Mouse (Mus musculus) testis, adult 2 months (tissue): Measurements from ENCODE around the gene Olfr1413. TPM values are rescaled to one million over a fixed set of nuclear protein-coding genes. Genes with fewer than 3 reads are reported as not detected.

Experiments
- H3K27ac ChIP-seq: fragments of 200-500 bp; 2 replicates; pipeline ENCODE4 v1.5.1; 2012; ENCODE audit warnings: low read depth, low read length; ENCODE audit not compliant: control insufficient read depth, insufficient read depth
- H3K27me3 ChIP-seq: fragments of 200-500 bp; 2 replicates; pipeline ENCODE4 v1.6.1; 2012; ENCODE audit warnings: mild to moderate bottlenecking, low read length, moderate library complexity; ENCODE audit not compliant: control insufficient read depth, insufficient read depth
- H3K36me3 ChIP-seq: fragments of 200-500 bp; 2 replicates; pipeline ENCODE4 v1.6.1; 2012; ENCODE audit warnings: mild to moderate bottlenecking, low read length; ENCODE audit not compliant: control insufficient read depth, insufficient read depth
- H3K4me1 ChIP-seq: fragments of 200-500 bp; 2 replicates; pipeline ENCODE4 v1.6.1; 2012; ENCODE audit warnings: low read length; ENCODE audit not compliant: control insufficient read depth, insufficient read depth
- H3K4me3 ChIP-seq: fragments of 200-500 bp; 2 replicates; pipeline ENCODE4 v1.5.1; 2012; ENCODE audit warnings: low read depth, mild to moderate bottlenecking, low read length, moderate library complexity, mixed read lengths; ENCODE audit not compliant: control insufficient read depth
- CTCF ChIP-seq: fragments of 200-500 bp; IDR thresholded peaks from 2 replicates; pipeline ENCODE4 v1.5.1; 2012; ENCODE audit warnings: low read depth, mild to moderate bottlenecking, inconsistent platforms, low read length, moderate library complexity; ENCODE audit not compliant: control insufficient read depth, insufficient read depth, insufficient replicate concordance
- POLR2A ChIP-seq: fragments of 200-500 bp; IDR thresholded peaks from 2 replicates; pipeline ENCODE4 v1.6.1; 2012; ENCODE audit warnings: low read depth, mild to moderate bottlenecking, inconsistent platforms, low read length, moderate library complexity; ENCODE audit not compliant: control insufficient read depth
- polyA plus RNA-seq: library from polyadenylated mRNA; depleted of rRNA; stranded (reverse); fragments of >200 nt; gene quantifications from 2 replicates; pipeline ENCODE4 v1.2.3, GENCODE M21; 2012; rRNA removed

Gene Olfr1413
- 0.49 and 0.66 TPM in 2 replicates for polyA plus RNA-seq

DNA sequence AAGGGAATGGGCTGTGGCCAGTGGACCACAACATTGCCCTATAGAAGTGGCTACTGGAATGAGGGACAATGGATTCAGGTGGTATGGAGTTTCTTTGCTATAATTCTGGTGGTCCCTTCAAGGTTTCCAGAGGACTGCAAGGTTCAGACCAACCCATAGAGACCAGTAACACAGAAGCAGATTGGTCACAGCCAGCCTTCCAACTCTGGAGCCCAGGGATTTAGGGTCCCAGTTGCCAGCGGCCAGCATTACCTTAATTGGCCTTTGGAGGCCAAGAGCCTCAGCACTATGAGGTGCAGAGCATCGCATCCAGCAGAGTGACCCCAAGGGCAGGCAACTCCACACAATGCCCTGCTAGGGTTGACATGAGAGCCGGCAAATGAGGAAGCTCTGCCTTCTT lies at the start of gene Olfr1413:
TSS of gene Olfr1413 (plus strand) at position 301 of the 400 bp plus-strand sequence.
- no peaks in the 10 kb centered on the region for H3K36me3 ChIP-seq
- H3K27me3 ChIP-seq, result no peaks in the 10 kb centered on the region
- TF ChIP-seq POLR2A (no peak), CTCF (no peak)

DNA sequence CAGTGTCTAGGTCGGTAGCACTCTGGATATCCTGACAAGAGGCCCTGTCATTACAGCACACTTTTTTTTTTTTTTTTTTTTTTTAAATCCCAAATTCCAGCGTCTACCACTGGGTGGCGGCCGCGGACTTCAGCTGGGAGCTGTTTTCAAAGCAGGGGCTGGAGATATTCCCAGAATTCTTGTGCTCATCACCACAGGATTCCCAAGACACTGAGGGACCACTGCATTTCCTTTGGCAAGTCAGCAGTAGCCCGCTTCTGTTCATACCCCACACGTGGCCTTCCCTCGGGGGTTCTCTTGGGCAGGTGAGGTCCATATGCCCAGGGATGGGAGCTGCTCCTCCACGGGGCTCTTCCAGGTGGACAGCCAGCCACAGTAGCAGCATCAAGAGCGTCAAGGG lies 49.7 kb upstream of the Olfr1413 start:
- TF ChIP-seq CTCF, result peak; percentile 11; the same call in 1 of the 2 replicates
- TF ChIP-seq POLR2A, result no peak
- H3K4me3 ChIP-seq, result no peak overlapping the region
- H3K36me3 ChIP-seq, result no peaks in the 10 kb centered on the region
- no peaks in the 10 kb centered on the region; the same call in none of the 2 replicates for H3K4me1 ChIP-seq
- H3K27ac ChIP-seq, result no peak overlapping the region
- H3K27me3 ChIP-seq, result no peaks in the 10 kb centered on the region

More for the DNA sequence above, at the start of gene Olfr1413:
- H3K27ac ChIP-seq, result no peak within 1 kb of the TSS
- H3K4me1 ChIP-seq, result no peaks in the 10 kb centered on the region
- H3K4me3 ChIP-seq, result peak within 1 kb of the TSS; percentile 69

DNA sequence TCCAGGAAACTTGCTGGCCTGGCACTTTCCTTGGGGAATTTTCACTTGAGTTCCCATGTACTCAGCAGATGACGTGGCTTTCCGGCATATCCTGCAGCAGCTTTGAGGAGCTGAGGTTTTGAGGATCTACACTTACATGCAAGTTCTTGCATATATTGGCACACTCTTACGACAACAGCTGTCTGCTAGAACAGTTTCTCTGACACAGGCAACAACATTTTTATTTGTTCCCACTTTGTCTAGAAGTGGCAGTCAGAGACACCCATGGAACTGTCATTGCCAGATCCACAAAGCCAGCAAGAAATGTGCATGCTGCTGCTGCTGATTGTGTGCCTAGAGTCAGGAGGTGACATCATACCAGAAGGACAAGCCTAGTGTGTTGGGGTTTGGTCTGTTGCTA lies 47.4 kb upstream of the Olfr1413 start:
- Histone ChIP-seq H3K27ac (no peak overlapping the region), H3K4me3 (no peak overlapping the region), H3K4me1 (no peaks in the 10 kb centered on the region; the same call in none of the 2 replicates), H3K27me3 (no peaks in the 10 kb centered on the region), H3K36me3 (no peaks in the 10 kb centered on the region)
- TF ChIP-seq POLR2A (no peak), CTCF (no peak)

DNA sequence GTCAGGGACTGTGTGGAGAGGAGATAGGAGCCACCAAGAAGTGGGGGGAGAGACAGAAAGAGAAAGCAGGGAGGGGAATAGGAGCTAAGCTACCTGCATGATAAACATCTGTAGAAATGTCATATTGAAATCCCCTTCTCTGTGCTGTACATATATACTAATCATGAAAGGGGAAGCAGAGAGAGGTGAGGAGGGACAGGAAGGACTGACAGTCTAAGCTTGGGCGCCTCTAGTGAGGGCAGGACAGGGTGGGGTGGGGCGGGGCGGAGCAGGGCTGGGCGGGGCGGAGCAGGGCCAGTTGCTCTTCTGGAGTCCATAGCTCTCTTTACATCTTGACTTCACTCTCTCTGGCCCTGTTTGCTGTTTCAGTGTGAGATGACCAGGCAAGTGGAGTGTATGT lies 34.1 kb upstream of the Olfr1413 start:
- Histone ChIP-seq H3K27me3 (no peaks in the 10 kb centered on the region), H3K36me3 (no peaks in the 10 kb centered on the region), H3K27ac (no peak overlapping the region), H3K4me3 (no peak overlapping the region), H3K4me1 (no peaks in the 10 kb centered on the region)
- TF ChIP-seq CTCF, result no peak
- TF ChIP-seq POLR2A, result no peak

DNA sequence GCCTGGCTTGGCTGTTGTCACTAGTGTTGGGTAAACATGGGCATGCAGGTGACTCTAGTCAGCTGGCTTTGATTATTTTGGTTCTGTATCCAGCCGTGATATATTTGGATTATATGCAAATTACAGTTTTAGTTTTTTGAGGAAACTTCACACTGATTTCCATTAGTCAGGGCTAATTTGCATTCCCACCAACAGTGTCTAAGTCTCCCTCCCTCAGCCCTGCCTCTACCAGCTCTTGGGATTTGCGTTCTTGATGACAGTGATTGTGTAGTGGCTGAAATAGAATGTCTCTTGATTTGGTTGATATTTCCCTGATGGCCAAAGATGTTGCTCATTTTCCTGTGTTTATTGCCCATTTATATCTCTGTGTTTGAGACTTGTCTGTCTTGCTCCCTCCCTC lies 32.1 kb upstream of the Olfr1413 start:
- H3K36me3 ChIP-seq, result no peaks in the 10 kb centered on the region
- H3K4me1 ChIP-seq, result no peaks in the 10 kb centered on the region
- no peak overlapping the region for H3K4me3 ChIP-seq
- TF ChIP-seq CTCF (no peak), POLR2A (no peak)
- no peaks in the 10 kb centered on the region for H3K27me3 ChIP-seq
- H3K27ac ChIP-seq, result no peak overlapping the region

DNA sequence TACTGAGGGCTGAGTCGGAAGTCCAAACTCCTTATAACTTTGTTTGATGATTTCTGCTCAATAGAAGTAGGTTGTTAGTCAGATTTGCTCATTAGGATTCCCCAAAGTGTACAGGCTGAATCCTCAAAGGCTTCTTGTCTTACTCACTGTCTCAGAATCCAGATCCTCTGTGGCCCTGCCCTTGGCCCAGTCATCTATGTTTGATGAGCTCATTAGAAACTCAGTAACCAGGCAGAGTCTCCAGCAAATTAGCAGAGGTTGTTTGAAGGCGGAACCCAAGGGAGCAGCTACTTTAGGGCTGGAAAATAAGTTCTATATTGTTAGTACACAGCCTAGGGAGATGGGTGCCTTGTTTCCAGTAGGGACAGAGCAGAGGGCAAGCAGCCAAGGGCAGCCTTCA lies 25.2 kb upstream of the Olfr1413 start:
- no peaks in the 10 kb centered on the region for H3K4me1 ChIP-seq
- no peaks in the 10 kb centered on the region for H3K27me3 ChIP-seq
- no peak overlapping the region for H3K4me3 ChIP-seq
- H3K27ac ChIP-seq, result no peak overlapping the region
- TF ChIP-seq CTCF, result no peak
- no peak for TF ChIP-seq POLR2A
- H3K36me3 ChIP-seq, result no peaks in the 10 kb centered on the region

DNA sequence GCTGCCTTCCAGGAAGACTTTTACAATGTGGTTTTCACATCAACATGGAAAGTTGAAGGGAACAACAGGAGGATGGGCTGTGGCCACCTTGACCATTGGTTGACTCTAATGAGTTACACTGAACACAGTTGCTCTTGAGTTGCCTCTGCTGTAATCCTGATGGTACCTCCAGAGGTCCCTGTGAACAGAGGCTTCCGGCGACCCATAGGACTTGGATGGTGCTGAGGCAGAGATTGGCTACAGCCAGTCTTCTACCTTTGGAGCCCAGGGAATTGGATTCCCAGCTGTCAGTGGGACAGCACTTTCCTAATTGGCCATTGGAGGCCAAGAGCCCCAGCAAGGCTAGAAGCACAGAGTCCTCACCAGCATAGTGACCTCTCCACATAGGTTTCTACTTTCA lies 14.4 kb downstream of the Olfr1413 start, which contains the start of gene Olfr1412:
TSS of gene Olfr1412 (plus strand) at position 301 of the 400 bp plus-strand sequence.
- no peak within 1 kb of the TSS for H3K4me3 ChIP-seq
- no peak for TF ChIP-seq POLR2A
- TF ChIP-seq CTCF, result no peak
- H3K27ac ChIP-seq, result no peak within 1 kb of the TSS
- H3K36me3 ChIP-seq, result no peaks in the 10 kb centered on the region
- no peaks in the 10 kb centered on the region for H3K4me1 ChIP-seq
- no peaks in the 10 kb centered on the region for H3K27me3 ChIP-seq

DNA sequence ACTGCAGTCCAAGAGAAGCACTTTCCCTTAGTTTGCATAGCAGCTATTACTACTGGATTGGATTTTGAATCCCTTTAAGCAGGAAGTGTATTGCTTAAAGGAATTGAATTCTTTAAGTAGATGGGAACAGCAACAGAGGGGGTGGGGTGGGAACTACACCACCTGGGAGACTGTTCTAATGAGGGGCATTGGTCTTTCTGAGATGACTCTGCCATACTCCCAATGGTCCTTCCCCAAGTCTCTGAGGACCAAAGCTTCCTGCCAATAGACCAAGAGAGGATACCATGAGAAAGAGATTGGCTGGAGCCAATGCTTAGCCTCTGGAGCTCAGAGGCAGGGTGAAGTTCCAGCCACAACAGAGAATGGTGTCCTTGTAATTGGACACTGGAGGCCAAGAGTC lies 23.0 kb downstream of the Olfr1413 start, which contains the start of gene Olfr1411:
TSS of gene Olfr1411 (plus strand) at position 301 of the 400 bp plus-strand sequence.
- TF ChIP-seq POLR2A, result no peak
- TF ChIP-seq CTCF, result no peak
- Histone ChIP-seq H3K27ac (no peak within 1 kb of the TSS), H3K27me3 (no peaks in the 10 kb centered on the region), H3K4me3 (no peak within 1 kb of the TSS), H3K36me3 (no peaks in the 10 kb centered on the region), H3K4me1 (no peaks in the 10 kb centered on the region)
